Mouse (Mus musculus): ENCODE results near the gene Gm20521. TPM values are rescaled to one million over a fixed set of nuclear protein-coding genes. Genes with fewer than 3 reads are reported as not detected.
A peak's percentile ranks its signal among the peaks of the same experiment; 100 is the strongest.

The Gm20521 gene
- polyA plus RNA-seq, 1 experiment from 2014 or later = not detected

DNA sequence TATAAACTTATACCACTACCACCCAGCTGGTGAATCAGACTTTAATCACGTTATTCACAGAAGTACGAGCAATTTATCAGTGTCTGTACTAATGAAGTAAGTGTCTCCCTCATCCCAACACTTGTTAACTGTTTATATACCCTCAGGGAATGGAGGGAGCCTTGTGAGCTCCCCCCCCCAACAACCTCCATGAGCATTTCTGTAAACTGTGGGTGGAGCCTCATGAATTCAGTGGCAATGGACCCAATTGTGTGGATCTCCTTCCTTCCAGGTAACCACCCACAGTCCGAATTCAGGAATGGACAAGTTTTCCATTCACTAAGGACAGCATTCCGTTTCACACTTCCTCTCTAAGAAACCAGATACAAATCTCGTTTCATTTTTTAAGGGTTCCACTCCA is 17.6 kb upstream of the Gm20521 start:
- Histone ChIP-seq H3K27me3 (replicated peaks; ENCODE audit: control insufficient read depth, insufficient read depth, low read length) (no peaks in the 10 kb centered on the region), H3K4me3 (replicated peaks; ENCODE audit: low read length) (no peak overlapping the region), H3K9ac (replicated peaks; ENCODE audit: low read depth, low read length) (no peak overlapping the region), H3K9me3 (ENCODE audit: control insufficient read depth, low read length) (no peaks in the 10 kb centered on the region), H3K27ac (ENCODE audit: low read length) (no peak overlapping the region), H3K4me2 (ENCODE audit: low read length) (no peak overlapping the region), H3K4me1 (replicated peaks; ENCODE audit: control insufficient read depth, insufficient read depth, low read length) (peaks cover 8% of the 10 kb centered on the region), H3K36me3 (ENCODE audit: control insufficient read depth, insufficient read depth) (no peaks in the 10 kb centered on the region)
- ATAC-seq = no peak
- WGBS = 79% methylated on average over 5 of the region's 5 CpGs

DNA sequence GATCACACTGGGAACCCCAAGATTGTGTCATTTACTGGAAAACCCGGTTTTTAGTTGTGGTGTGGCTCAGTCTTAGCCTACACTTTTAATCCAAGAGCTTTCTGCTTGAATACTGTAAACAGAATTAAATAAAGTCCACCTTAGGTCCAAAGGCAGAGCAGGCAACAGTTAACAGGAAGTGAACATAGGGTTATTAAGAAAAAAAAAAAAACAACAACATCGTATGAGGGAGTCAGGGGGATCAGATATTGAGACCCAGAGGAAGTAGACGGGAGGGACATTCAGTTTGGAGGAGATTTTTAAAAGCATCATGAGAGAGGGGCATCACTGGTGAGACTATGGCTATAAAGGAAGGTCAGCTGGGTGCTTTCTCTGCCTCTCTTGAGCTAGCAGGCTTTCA is 17.0 kb upstream of the Gm20521 start:
- 55% methylated on average over 3 of the region's 3 CpGs for WGBS

DNA sequence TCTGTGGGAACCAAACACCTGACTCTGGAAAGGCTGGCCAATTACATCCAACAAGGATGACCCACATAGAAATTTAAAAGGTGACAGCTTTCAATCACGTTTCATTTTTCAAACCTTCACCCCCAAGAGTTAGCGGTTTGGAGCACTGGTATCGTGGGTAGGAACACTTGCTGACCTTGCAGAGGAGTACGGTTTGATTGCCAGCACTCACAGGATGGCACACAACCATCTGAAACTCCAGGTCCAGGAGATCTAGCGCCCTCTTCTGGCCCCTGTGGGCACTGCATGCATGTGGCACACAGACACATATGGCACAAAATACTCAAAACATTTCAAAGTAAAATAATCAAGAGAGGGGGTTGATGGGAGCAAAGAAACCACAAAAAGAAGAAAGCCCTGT is 16.3 kb upstream of the Gm20521 start:
- Histone ChIP-seq H3K4me3 (replicated peaks; ENCODE audit: low read length) (no peak overlapping the region), H3K9me3 (ENCODE audit: control insufficient read depth, low read length) (no peaks in the 10 kb centered on the region), H3K9ac (replicated peaks; ENCODE audit: low read depth, low read length) (no peak overlapping the region), H3K27me3 (replicated peaks; ENCODE audit: control insufficient read depth, insufficient read depth, low read length) (no peaks in the 10 kb centered on the region), H3K4me1 (replicated peaks; ENCODE audit: control insufficient read depth, insufficient read depth, low read length) (peaks cover 8% of the 10 kb centered on the region), H3K27ac (ENCODE audit: low read length) (no peak overlapping the region), H3K36me3 (ENCODE audit: control insufficient read depth, insufficient read depth) (no peaks in the 10 kb centered on the region), H3K4me2 (ENCODE audit: low read length) (no peak overlapping the region)
- 55% methylated on average over 5 of the region's 5 CpGs for WGBS
- no peak for ATAC-seq

More for the DNA sequence above, 17.0 kb upstream of the Gm20521 start:
- no peak overlapping the region for H3K9ac ChIP-seq (replicated peaks; ENCODE audit: low read depth, low read length)
- H3K9me3 ChIP-seq (ENCODE audit: control insufficient read depth, low read length) = no peaks in the 10 kb centered on the region
- no peak for ATAC-seq
- H3K27ac ChIP-seq (ENCODE audit: low read length) = no peak overlapping the region
- H3K4me1 ChIP-seq (replicated peaks; ENCODE audit: control insufficient read depth, insufficient read depth, low read length) = peaks cover 8% of the 10 kb centered on the region
- H3K4me2 ChIP-seq (ENCODE audit: low read length) = no peak overlapping the region
- no peaks in the 10 kb centered on the region for H3K36me3 ChIP-seq (ENCODE audit: control insufficient read depth, insufficient read depth)
- H3K27me3 ChIP-seq (replicated peaks; ENCODE audit: control insufficient read depth, insufficient read depth, low read length) = no peaks in the 10 kb centered on the region
- H3K4me3 ChIP-seq (replicated peaks; ENCODE audit: low read length) = no peak overlapping the region

DNA sequence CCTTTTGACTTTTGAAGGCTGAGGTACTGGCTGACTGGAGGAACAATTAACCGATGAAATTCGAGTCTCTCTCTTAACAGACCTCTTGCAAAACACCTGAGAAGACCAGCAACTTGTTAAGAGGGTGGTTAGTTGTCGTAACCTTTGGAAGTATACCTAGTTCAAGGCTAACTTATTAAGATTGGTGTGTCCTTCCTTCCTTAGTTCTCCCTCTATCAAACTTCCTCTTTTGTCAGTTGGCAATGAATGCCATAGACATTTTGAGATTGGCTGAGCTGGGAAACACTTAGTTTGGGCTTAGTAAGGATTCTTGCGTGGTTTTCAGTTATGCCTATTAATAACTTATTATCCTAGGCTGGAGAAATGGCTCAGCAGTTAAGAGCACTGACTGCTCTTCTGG is 15.2 kb upstream of the Gm20521 start:
- no peak overlapping the region for H3K9ac ChIP-seq (replicated peaks; ENCODE audit: low read depth, low read length)
- no peaks in the 10 kb centered on the region for H3K9me3 ChIP-seq (ENCODE audit: control insufficient read depth, low read length)
- no peaks in the 10 kb centered on the region for H3K27me3 ChIP-seq (replicated peaks; ENCODE audit: control insufficient read depth, insufficient read depth, low read length)
- no peak overlapping the region for H3K4me2 ChIP-seq (ENCODE audit: low read length)
- H3K27ac ChIP-seq (ENCODE audit: low read length) = no peak overlapping the region
- H3K4me3 ChIP-seq (replicated peaks; ENCODE audit: low read length) = no peak overlapping the region
- no peak for ATAC-seq
- H3K36me3 ChIP-seq (ENCODE audit: control insufficient read depth, insufficient read depth) = no peaks in the 10 kb centered on the region
- peaks cover 8% of the 10 kb centered on the region for H3K4me1 ChIP-seq (replicated peaks; ENCODE audit: control insufficient read depth, insufficient read depth, low read length)
- 88% methylated on average over 4 of the region's 4 CpGs for WGBS

DNA sequence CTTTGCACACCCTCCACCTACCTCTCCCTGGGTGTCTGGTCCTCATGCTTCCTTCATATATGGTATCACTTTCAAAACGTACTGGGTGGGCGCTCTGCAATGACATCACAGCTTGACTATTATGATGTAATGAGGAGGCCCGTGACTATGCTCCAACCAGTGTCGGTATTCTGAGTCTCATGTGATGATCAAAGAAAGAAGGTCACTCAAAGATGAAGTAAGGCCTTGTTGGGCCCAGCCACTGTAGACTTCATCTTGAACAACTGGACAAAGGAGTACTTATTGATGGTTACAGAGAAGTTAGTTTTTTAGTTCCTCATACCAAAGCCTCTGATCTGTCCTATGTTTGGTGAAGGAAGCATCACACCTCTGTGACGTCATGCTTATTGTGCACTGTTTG is 12.4 kb upstream of the Gm20521 start, which contains the start of gene Homez:
Gene Homez (minus strand): TSS at position 101 of the 400 bp plus-strand sequence.
- no peaks in the 10 kb centered on the region for H3K36me3 ChIP-seq (ENCODE audit: control insufficient read depth, insufficient read depth)
- H3K4me3 ChIP-seq (replicated peaks; ENCODE audit: low read length) = no peak within 1 kb of the TSS
- no peak within 1 kb of the TSS for H3K9ac ChIP-seq (replicated peaks; ENCODE audit: low read depth, low read length)
- H3K27ac ChIP-seq (ENCODE audit: low read length) = no peak within 1 kb of the TSS
- WGBS = 89% methylated on average over 5 of the region's 5 CpGs
- no peak for ATAC-seq
- H3K27me3 ChIP-seq (replicated peaks; ENCODE audit: control insufficient read depth, insufficient read depth, low read length) = no peaks in the 10 kb centered on the region
- H3K4me1 ChIP-seq (replicated peaks; ENCODE audit: control insufficient read depth, insufficient read depth, low read length) = peaks cover 6% of the 10 kb centered on the region
- H3K9me3 ChIP-seq (ENCODE audit: control insufficient read depth, low read length) = no peaks in the 10 kb centered on the region
- no peak within 1 kb of the TSS for H3K4me2 ChIP-seq (ENCODE audit: low read length)

DNA sequence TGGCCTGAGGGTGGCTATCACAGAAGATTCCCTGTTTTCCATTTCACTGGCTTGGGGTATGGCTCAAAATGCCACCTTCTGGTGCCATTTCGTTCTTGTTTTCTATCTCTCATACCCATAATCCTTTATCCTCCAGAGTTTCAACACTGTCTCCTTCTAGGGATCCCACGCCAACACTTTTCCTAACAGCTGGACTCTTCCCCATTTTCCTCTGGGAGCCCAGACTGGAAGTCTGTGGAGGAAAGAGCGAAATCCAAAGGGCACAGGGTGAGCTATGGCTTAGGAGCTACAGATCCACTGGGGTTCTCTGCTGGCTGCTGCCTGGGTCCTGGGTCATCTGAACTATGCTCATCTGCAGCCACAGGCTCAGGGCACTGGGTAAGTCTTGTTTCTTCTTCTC is 9.1 kb upstream of the Gm20521 start:
- H3K4me1 ChIP-seq (replicated peaks; ENCODE audit: control insufficient read depth, insufficient read depth, low read length) = peaks cover 13% of the 10 kb centered on the region
- H3K27me3 ChIP-seq (replicated peaks; ENCODE audit: control insufficient read depth, insufficient read depth, low read length) = no peaks in the 10 kb centered on the region
- H3K4me2 ChIP-seq (ENCODE audit: low read length) = no peak overlapping the region
- no peak overlapping the region for H3K4me3 ChIP-seq (replicated peaks; ENCODE audit: low read length)
- H3K27ac ChIP-seq (ENCODE audit: low read length) = no peak overlapping the region
- H3K36me3 ChIP-seq (ENCODE audit: control insufficient read depth, insufficient read depth) = no peaks in the 10 kb centered on the region
- WGBS = 90% methylated on average over 3 of the region's 3 CpGs
- H3K9me3 ChIP-seq (ENCODE audit: control insufficient read depth, low read length) = no peaks in the 10 kb centered on the region
- no peak overlapping the region for H3K9ac ChIP-seq (replicated peaks; ENCODE audit: low read depth, low read length)
- no peak for ATAC-seq

DNA sequence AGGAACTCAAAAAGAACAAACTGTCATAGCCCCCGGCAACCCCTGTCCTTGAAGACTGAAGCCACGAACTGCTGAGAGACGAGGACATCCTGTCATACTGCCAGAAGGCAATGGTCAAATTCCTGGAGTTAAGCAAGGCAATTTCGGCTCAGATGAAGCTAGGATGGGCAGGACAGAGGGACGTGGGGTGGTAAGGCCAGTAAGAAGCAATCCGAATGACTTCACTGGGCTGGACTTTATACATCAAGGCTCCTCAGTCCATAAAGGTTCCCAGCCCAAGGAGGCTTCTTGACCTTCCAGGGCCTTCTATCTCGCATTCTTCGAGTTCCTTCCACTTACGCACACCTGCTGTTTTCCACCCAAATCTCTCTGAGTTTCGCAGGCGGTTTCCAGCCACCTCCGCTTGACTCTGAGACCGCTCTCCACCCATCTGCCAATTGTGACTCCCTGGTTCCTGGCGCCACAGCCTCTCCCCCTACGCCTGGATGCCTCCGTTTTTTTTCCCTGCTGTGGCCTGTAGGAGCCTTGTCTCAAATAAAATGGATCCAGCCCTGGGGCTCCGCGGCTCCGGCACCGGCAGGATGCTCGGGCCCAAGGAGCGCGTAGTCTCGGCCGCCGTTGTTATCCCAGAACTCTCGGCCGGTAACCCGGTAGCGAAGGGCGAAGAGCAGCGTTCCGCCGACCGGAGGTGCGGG is 7.2 kb upstream of the Gm20521 start:
- no peaks in the 10 kb centered on the region for H3K27me3 ChIP-seq (replicated peaks; ENCODE audit: control insufficient read depth, insufficient read depth, low read length)
- 2% methylated on average over 36 of the region's 36 CpGs for WGBS
- H3K4me1 ChIP-seq (replicated peaks; ENCODE audit: control insufficient read depth, insufficient read depth, low read length) = peaks cover 13% of the 10 kb centered on the region
- H3K9me3 ChIP-seq (ENCODE audit: control insufficient read depth, low read length) = no peaks in the 10 kb centered on the region
- peak overlapping the region; percentile 94 for H3K27ac ChIP-seq (ENCODE audit: low read length)
- no peaks in the 10 kb centered on the region for H3K36me3 ChIP-seq (ENCODE audit: control insufficient read depth, insufficient read depth)
- peak overlapping the region; percentile 85 for H3K9ac ChIP-seq (replicated peaks; ENCODE audit: low read depth, low read length)
- peak overlapping the region; percentile 64 for H3K4me3 ChIP-seq (replicated peaks; ENCODE audit: low read length)
- H3K4me2 ChIP-seq (ENCODE audit: low read length) = peak overlapping the region; percentile 98
- peak; percentile 62 for ATAC-seq

DNA sequence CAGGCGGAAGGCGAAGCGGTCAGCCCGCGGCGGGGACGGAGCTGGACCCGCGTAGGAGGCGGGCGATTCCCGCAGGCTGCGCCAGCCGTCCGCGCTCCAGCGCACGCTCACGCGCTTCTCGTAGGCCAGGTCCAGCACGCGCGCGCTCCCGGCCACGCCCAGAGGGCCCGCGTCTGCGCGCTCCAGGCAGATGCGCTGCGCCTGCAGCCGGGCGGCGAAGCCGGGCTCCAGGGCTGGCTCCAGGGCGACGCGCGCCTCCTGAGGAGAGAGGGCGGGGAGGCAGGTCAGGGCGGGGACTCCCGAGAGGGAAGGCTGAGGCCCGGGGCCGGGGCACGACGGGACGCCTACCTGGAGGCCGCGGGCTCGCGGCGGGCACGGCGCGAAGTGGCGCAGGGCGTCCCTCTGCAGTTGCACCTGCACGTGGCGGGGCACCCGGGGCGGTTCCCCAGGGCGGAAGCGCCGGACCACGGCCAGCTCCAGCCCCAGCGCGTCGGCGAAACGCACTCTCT is 6.6 kb upstream of the Gm20521 start:
- H3K27ac ChIP-seq (ENCODE audit: low read length) = peak overlapping the region; percentile 94
- H3K4me3 ChIP-seq (replicated peaks; ENCODE audit: low read length) = peak overlapping the region; percentile 64
- peak; percentile 93 for ATAC-seq
- H3K27me3 ChIP-seq (replicated peaks; ENCODE audit: control insufficient read depth, insufficient read depth, low read length) = no peaks in the 10 kb centered on the region
- WGBS = 0% methylated on average over 57 of the region's 72 CpGs
- no peaks in the 10 kb centered on the region for H3K36me3 ChIP-seq (ENCODE audit: control insufficient read depth, insufficient read depth)
- peaks cover 13% of the 10 kb centered on the region for H3K4me1 ChIP-seq (replicated peaks; ENCODE audit: control insufficient read depth, insufficient read depth, low read length)
- peak overlapping the region; percentile 85 for H3K9ac ChIP-seq (replicated peaks; ENCODE audit: low read depth, low read length)
- H3K4me2 ChIP-seq (ENCODE audit: low read length) = peak overlapping the region; percentile 98
- H3K9me3 ChIP-seq (ENCODE audit: control insufficient read depth, low read length) = no peaks in the 10 kb centered on the region

DNA sequence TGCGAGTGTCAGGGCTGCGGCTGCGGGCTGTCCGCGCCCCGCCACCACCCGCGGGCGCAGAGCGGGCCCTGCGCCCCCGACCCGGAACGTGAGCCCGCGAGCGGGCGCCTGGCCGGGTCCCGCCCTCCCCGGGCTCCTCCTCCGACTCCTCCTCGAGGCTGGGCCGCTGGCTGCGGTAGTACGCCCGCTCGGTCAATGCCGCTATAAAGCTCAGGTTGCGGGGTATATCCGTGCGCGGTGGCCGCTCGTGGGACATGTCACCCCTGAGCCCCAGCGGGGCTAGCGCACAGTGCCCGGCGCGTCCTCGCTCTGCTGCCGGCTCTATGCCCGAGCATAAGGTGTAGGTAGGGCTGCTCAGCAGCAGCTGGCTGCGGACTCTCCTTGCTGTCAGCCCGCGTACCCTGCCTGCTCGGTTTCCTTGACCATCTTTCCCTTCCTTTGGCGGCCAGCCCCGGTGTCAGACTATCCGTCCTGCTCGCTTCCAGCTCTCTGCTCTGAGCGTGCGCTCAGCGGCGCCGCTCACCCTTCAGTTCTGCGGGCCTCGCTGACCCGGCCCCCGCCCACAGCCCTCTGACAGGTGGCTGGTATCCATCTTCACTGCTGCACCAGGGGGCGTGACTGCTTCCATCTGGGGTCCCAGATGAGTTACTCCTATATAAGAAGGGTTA is 6.1 kb upstream of the Gm20521 start, which contains the start of gene Ppp1r3e:
Gene Ppp1r3e (minus strand): TSS at position 503 of the 668 bp plus-strand sequence.
- peak within 1 kb of the TSS; percentile 64 for H3K4me3 ChIP-seq (replicated peaks; ENCODE audit: low read length)
- ATAC-seq = peak; percentile 71
- peak within 1 kb of the TSS; percentile 94 for H3K27ac ChIP-seq (ENCODE audit: low read length)
- H3K4me1 ChIP-seq (replicated peaks; ENCODE audit: control insufficient read depth, insufficient read depth, low read length) = peaks cover 13% of the 10 kb centered on the region
- under 1% methylated on average over 42 of the region's 61 CpGs for WGBS
- H3K36me3 ChIP-seq (ENCODE audit: control insufficient read depth, insufficient read depth) = no peaks in the 10 kb centered on the region
- H3K9ac ChIP-seq (replicated peaks; ENCODE audit: low read depth, low read length) = peak within 1 kb of the TSS; percentile 85
- H3K4me2 ChIP-seq (ENCODE audit: low read length) = peak within 1 kb of the TSS; percentile 98
- H3K9me3 ChIP-seq (ENCODE audit: control insufficient read depth, low read length) = no peaks in the 10 kb centered on the region
- no peaks in the 10 kb centered on the region for H3K27me3 ChIP-seq (replicated peaks; ENCODE audit: control insufficient read depth, insufficient read depth, low read length)

Measured in forebrain, embryonic 16.5 days (tissue).